Mouse (Mus musculus) heart, postnatal 36 days (tissue): Measurements from ENCODE around the gene Vmn2r93. TPM values are rescaled to one million over a fixed set of nuclear protein-coding genes. Genes with fewer than 3 reads are reported as not detected.

Experiments used
- DNase-seq, 2 experiments: peaks; one replicate each; pipeline ENCODE4 v3.0.0; 2021 to 2022
- intact Hi-C: fragments of 180-260 bp; cut with DNase I; formaldehyde crosslinking; loops from one replicate; pipeline ENCODE4 v1.15.1; 2025
- total RNA-seq, 2 experiments: library from RNA; stranded (reverse); gene quantifications; 2 replicates each; pipeline ENCODE4 v1.2.3; 2021

The Vmn2r93 gene
- total RNA-seq, result not detected

DNA sequence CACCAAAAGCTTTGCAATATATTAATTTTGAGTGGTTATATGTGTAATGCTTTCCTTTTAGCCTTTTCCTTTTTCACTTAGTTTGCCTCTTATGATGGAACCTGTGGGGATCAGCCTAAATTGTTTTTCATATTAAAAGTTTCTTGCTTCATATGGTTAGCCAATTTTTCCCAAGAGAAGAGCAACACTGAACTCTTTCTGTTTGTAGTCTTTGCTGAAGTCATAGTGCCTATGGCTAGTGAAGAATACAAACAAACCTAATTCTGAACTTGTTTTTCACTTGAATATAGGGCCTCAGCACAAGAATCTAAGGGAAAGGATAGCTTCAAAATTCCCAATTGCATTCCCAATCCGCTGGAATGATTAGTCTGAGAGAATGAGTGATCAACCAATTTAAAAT, at the start of gene Vmn2r93:
TSS of gene Vmn2r93 (plus strand) at position 301 of the 400 bp plus-strand sequence.
- DNase-seq, result no peak
- intact Hi-C loops, result no loop called here

DNA sequence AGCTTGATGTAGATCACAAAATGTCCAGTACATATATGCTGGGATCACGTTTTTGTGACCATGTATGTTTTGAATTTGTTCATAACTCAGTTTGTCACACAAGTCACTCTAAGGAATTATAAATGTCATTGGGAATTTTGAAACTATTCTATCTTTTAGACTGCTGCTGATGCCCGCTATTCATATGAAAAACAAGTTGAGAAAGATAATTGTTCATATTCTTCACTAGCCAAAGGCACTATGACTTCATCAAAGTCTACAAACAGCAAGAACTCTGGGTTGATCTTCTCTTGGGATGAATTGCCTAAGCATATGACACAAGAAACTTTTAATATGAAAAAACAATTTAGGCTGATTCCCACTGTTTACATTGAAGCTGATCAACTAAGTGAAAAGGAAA, 20.2 kb upstream of the Vmn2r93 start, which contains the start of gene Vmn2r94:
TSS of gene Vmn2r94 (minus strand) at position 101 of the 400 bp plus-strand sequence.
- DNase-seq, result no peak
- intact Hi-C loops, result no loop called here

DNA sequence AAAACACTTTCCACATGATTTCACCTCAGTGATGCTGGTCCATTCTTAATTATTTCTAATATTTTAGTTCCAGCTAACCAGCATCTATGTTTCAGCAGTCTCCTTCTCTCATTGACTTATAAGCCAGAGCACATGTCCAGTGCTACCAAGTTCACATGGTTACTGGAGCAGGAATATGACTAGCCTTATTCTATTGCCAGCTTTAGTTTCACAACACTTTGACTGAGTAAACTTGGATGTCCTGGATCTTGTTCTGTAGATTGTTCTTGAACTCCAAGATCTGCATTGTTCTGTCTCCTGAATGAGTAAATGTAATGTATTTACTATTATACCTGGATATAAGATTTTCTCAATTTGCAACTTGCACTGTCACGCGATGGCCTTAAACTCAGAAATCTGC, 25.1 kb downstream of the Vmn2r93 start:
- intact Hi-C loops, result no loop called here
- no peak for DNase-seq

DNA sequence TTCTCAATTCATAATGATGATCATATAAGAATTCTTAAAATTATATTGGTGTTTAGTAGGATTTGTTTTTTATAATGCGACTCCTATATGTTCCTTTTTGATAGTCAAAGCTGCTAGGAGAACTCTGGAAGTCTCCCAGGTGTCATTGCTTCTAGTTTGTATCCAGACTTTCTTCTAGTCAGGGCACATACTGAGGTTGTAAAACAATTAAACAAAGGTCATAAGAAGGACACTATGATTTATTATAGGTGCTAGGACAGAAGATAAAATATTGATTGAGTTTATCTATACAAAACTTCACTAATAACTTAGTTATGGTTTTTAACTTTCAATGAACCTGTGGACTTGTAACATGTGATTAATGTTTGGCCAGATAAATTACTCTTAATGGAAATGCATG, 62.1 kb downstream of the Vmn2r93 start:
- DNase-seq, result no peak
- intact Hi-C loops, result no loop called here

DNA sequence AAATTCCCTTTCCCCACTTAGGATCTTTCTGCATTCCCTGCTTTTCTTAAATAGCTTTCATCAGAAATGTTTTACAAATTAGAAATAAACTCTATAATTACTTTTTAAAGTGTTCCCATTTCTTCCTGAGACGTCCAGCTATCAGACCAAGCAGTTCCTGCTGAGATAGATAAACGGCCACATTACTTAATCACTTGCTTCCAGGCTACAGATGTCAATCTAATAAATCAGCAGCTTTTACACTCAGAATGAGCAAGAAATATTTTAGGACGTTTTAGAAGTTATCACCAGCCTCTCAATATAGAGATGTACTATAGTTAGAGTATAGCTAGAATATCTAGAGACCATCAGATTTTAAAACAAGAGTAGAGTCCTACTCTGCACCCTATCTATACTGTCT, 62.7 kb downstream of the Vmn2r93 start:
- no peak for DNase-seq
- intact Hi-C loops, result no loop called here

Other genes starting within 250 kb of the Vmn2r93 start
- not detected for gene Vmn2r124, start 248.7 kb upstream of the Vmn2r93 start, total RNA-seq
- gene Vmn2r91, start 213.1 kb upstream of the Vmn2r93 start, total RNA-seq, result not detected
- gene Vmn2r92, start 146.2 kb upstream of the Vmn2r93 start, total RNA-seq, result not detected
- not detected for gene Vmn2r94, start 20.3 kb upstream of the Vmn2r93 start, total RNA-seq
- not detected for gene Vmn2r95, start 126.0 kb downstream of the Vmn2r93 start, total RNA-seq